Mouse (Mus musculus) hindbrain, embryonic 12.5 days (tissue): ENCODE data around the gene Tgfbr2. TPM values are rescaled to one million over a fixed set of nuclear protein-coding genes. Genes with fewer than 3 reads are reported as not detected.

Source experiments
- ATAC-seq: fragments of 200-750 bp; cut with Nextera tagmentation; 2 replicates; pipeline ENCODE4 v1.8.0; 2017; ENCODE audit warnings: moderate TSS enrichment; ENCODE audit not compliant: low FRiP score
- H3K27ac ChIP-seq: fragments of 300-500 bp; sonication (generic); 2 replicates; pipeline ENCODE4 v1.5.1; 2016; ENCODE audit warnings: mild to moderate bottlenecking
- H3K27me3 ChIP-seq: fragments of 300-500 bp; sonication (generic); 2 replicates; pipeline ENCODE4 v1.6.1; 2016; ENCODE audit warnings: mild to moderate bottlenecking
- H3K36me3 ChIP-seq: fragments of 300-500 bp; sonication (generic); 2 replicates; pipeline ENCODE4 v1.6.1; 2016; ENCODE audit warnings: mild to moderate bottlenecking
- H3K4me1 ChIP-seq: fragments of 300-500 bp; sonication (generic); 2 replicates; pipeline ENCODE4 v1.6.1; 2016
- H3K4me2 ChIP-seq: fragments of 300-500 bp; sonication (generic); replicated peaks from 2 replicates; pipeline ENCODE4 v1.6.1; 2016; ENCODE audit warnings: mild to moderate bottlenecking
- H3K4me3 ChIP-seq: fragments of 300-500 bp; sonication (generic); 2 replicates; pipeline ENCODE4 v1.5.1; 2016; ENCODE audit warnings: mild to moderate bottlenecking
- H3K9ac ChIP-seq: fragments of 300-500 bp; sonication (generic); 2 replicates; pipeline ENCODE4 v1.6.1; 2016; ENCODE audit warnings: mild to moderate bottlenecking, moderate library complexity
- H3K9me3 ChIP-seq: fragments of 300-500 bp; sonication (generic); replicated peaks from 2 replicates; pipeline ENCODE4 v1.6.1; 2016; ENCODE audit warnings: mild to moderate bottlenecking
- WGBS: fragments of 180-500 bp; shearing (Covaris S2); methylation state at CpG from one replicate; pipeline ENCODE4 v1.1.7; 2016; 5-methylcytosine and 5-hydroxymethylcytosine counted together
- polyA plus RNA-seq: library from polyadenylated mRNA; unstranded; fragments of >200 nt; fragmentation: Nextera tagmentation; extraction: Ambion mirVana; gene quantifications from 2 replicates; pipeline ENCODE4 v1.2.1, GENCODE M21; 2016

Tgfbr2 gene
- polyA plus RNA-seq, 1 experiment from 2014 or later: 18.9 TPM

GRCm38 (mm10) chr9:116140422-116140821 lies 34.7 kb downstream of the Tgfbr2 start:
- H3K36me3 ChIP-seq: no peaks in the 10 kb centered on the region
- no peak overlapping the region for H3K27ac ChIP-seq
- no peaks in the 10 kb centered on the region for H3K27me3 ChIP-seq
- H3K4me2 ChIP-seq: no peak overlapping the region
- H3K4me3 ChIP-seq: no peak overlapping the region
- no peak for ATAC-seq
- H3K4me1 ChIP-seq: peaks cover 17% of the 10 kb centered on the region
- no peak overlapping the region for H3K9ac ChIP-seq
- no peaks in the 10 kb centered on the region for H3K9me3 ChIP-seq
- 92% methylated on average over 6 of the region's 6 CpGs for WGBS

GRCm38 (mm10) chr9:116139549-116139948 lies 35.6 kb downstream of the Tgfbr2 start:
- no peaks in the 10 kb centered on the region for H3K27me3 ChIP-seq
- no peak overlapping the region for H3K4me3 ChIP-seq
- H3K4me1 ChIP-seq: peaks cover 17% of the 10 kb centered on the region
- no peak overlapping the region for H3K27ac ChIP-seq
- 74% methylated on average over 7 of the region's 7 CpGs for WGBS
- H3K9ac ChIP-seq: no peak overlapping the region
- ATAC-seq: no peak
- no peaks in the 10 kb centered on the region for H3K36me3 ChIP-seq
- no peaks in the 10 kb centered on the region for H3K9me3 ChIP-seq
- H3K4me2 ChIP-seq: no peak overlapping the region

- Histone ChIP-seq H3K27me3 (no peaks in the 10 kb centered on the region), H3K4me1 (peaks cover 17% of the 10 kb centered on the region), H3K9me3 (no peaks in the 10 kb centered on the region), H3K9ac (no peak overlapping the region), H3K4me3 (no peak overlapping the region), H3K27ac (peak overlapping the region; percentile 64), H3K4me2 (no peak overlapping the region), H3K36me3 (no peaks in the 10 kb centered on the region)
- 38% methylated on average over 11 of the region's 11 CpGs for WGBS
- ATAC-seq: peak; percentile 54; the same call in 1 of the 2 replicates
Observed at GRCm38 (mm10) chr9:116138595-116139134, 36.5 kb downstream of the Tgfbr2 start.

- WGBS: 80% methylated on average over 3 of the region's 3 CpGs
- Histone ChIP-seq H3K36me3 (no peaks in the 10 kb centered on the region), H3K27me3 (no peaks in the 10 kb centered on the region), H3K9ac (no peak overlapping the region), H3K4me3 (no peak overlapping the region), H3K9me3 (no peaks in the 10 kb centered on the region), H3K4me1 (peaks cover 17% of the 10 kb centered on the region), H3K27ac (no peak overlapping the region), H3K4me2 (no peak overlapping the region)
- ATAC-seq: no peak
Observed at GRCm38 (mm10) chr9:116137645-116138044, 37.5 kb downstream of the Tgfbr2 start.

GRCm38 (mm10) chr9:116136811-116137210 lies 38.3 kb downstream of the Tgfbr2 start:
- Histone ChIP-seq H3K4me2 (no peak overlapping the region), H3K4me1 (peaks cover 17% of the 10 kb centered on the region), H3K27me3 (no peaks in the 10 kb centered on the region), H3K9ac (no peak overlapping the region), H3K9me3 (no peaks in the 10 kb centered on the region), H3K27ac (no peak overlapping the region), H3K4me3 (no peak overlapping the region), H3K36me3 (no peaks in the 10 kb centered on the region)
- whole genome bisulfite sequencing: 66% methylated on average over 5 of the region's 5 CpGs
- ATAC-seq: no peak

GRCm38 (mm10) chr9:116136146-116136545 lies 39.0 kb downstream of the Tgfbr2 start:
- Histone ChIP-seq H3K9me3 (no peaks in the 10 kb centered on the region), H3K27me3 (no peaks in the 10 kb centered on the region), H3K4me2 (no peak overlapping the region), H3K27ac (no peak overlapping the region), H3K9ac (no peak overlapping the region), H3K4me1 (peaks cover 17% of the 10 kb centered on the region), H3K4me3 (no peak overlapping the region), H3K36me3 (no peaks in the 10 kb centered on the region)
- 63% methylated on average over 6 of the region's 6 CpGs for WGBS
- no peak for ATAC-seq

GRCm38 (mm10) chr9:116134488-116134887 lies 40.7 kb downstream of the Tgfbr2 start:
- H3K4me1 ChIP-seq: peaks cover 15% of the 10 kb centered on the region
- no peaks in the 10 kb centered on the region for H3K27me3 ChIP-seq
- no peak overlapping the region for H3K4me2 ChIP-seq
- no peak overlapping the region for H3K9ac ChIP-seq
- H3K9me3 ChIP-seq: no peaks in the 10 kb centered on the region
- H3K36me3 ChIP-seq: no peaks in the 10 kb centered on the region
- no peak overlapping the region for H3K27ac ChIP-seq
- H3K4me3 ChIP-seq: no peak overlapping the region
- 86% methylated on average over 2 of the region's 2 CpGs for WGBS
- no peak for ATAC-seq

GRCm38 (mm10) chr9:116133312-116133980 lies 41.7 kb downstream of the Tgfbr2 start:
- WGBS: 81% methylated on average over 6 of the region's 6 CpGs
- Histone ChIP-seq H3K4me2 (no peak overlapping the region), H3K36me3 (no peaks in the 10 kb centered on the region), H3K9ac (no peak overlapping the region), H3K27ac (no peak overlapping the region), H3K4me1 (peaks cover 8% of the 10 kb centered on the region), H3K4me3 (no peak overlapping the region), H3K9me3 (no peaks in the 10 kb centered on the region), H3K27me3 (no peaks in the 10 kb centered on the region)
- no peak for ATAC-seq

- Histone ChIP-seq H3K9ac (no peak overlapping the region), H3K9me3 (no peaks in the 10 kb centered on the region), H3K27me3 (no peaks in the 10 kb centered on the region), H3K27ac (no peak overlapping the region), H3K4me1 (no peaks in the 10 kb centered on the region), H3K4me3 (no peak overlapping the region), H3K36me3 (no peaks in the 10 kb centered on the region), H3K4me2 (no peak overlapping the region)
- no peak for ATAC-seq
- 56% methylated on average over 3 of the region's 3 CpGs for WGBS
Observed at GRCm38 (mm10) chr9:116128886-116129285, 46.3 kb downstream of the Tgfbr2 start.

GRCm38 (mm10) chr9:116128311-116128710 lies 46.8 kb downstream of the Tgfbr2 start:
- Histone ChIP-seq H3K9ac (no peak overlapping the region), H3K4me3 (no peak overlapping the region), H3K27me3 (no peaks in the 10 kb centered on the region), H3K4me1 (no peaks in the 10 kb centered on the region; the same call in 1 of the 2 replicates), H3K4me2 (no peak overlapping the region), H3K27ac (no peak overlapping the region), H3K36me3 (no peaks in the 10 kb centered on the region), H3K9me3 (no peaks in the 10 kb centered on the region)
- no peak for ATAC-seq
- WGBS: 89% methylated on average over 2 of the region's 2 CpGs

GRCm38 (mm10) chr9:116126494-116126893 lies 48.7 kb downstream of the Tgfbr2 start:
- Histone ChIP-seq H3K27ac (no peak overlapping the region), H3K4me2 (no peak overlapping the region), H3K9ac (no peak overlapping the region), H3K9me3 (no peaks in the 10 kb centered on the region), H3K36me3 (no peaks in the 10 kb centered on the region), H3K4me3 (no peak overlapping the region), H3K27me3 (no peaks in the 10 kb centered on the region), H3K4me1 (peaks cover 6% of the 10 kb centered on the region; the same call in 1 of the 2 replicates)
- no peak for ATAC-seq
- WGBS: 67% methylated on average over 4 of the region's 4 CpGs

GRCm38 (mm10) chr9:116122969-116123589 lies 52.1 kb downstream of the Tgfbr2 start:
- 62% methylated on average over 9 of the region's 9 CpGs for WGBS
- Histone ChIP-seq H3K4me1 (peaks cover 6% of the 10 kb centered on the region; the same call in 1 of the 2 replicates), H3K4me3 (no peak overlapping the region), H3K27me3 (no peaks in the 10 kb centered on the region), H3K4me2 (no peak overlapping the region), H3K9me3 (no peaks in the 10 kb centered on the region), H3K27ac (no peak overlapping the region), H3K36me3 (no peaks in the 10 kb centered on the region; the same call in 1 of the 2 replicates), H3K9ac (no peak overlapping the region)
- no peak for ATAC-seq
